Mouse (Mus musculus): ENCODE measurements around the gene Olfr77. TPM values are rescaled to one million over a fixed set of nuclear protein-coding genes. Genes with fewer than 3 reads are reported as not detected.

Gene Olfr77
- 0.10 and 0.13 TPM in 2 replicates for polyA plus RNA-seq (2015; fragmentation: Nextera tagmentation; extraction: Ambion mirVana)

GRCm38 (mm10) chr9:19916565-19916964 is at the start of gene Olfr77:
Gene Olfr77, plus strand, starts transcription at chr9:19916865.
- Histone ChIP-seq H3K27me3 (no peaks in the 10 kb centered on the region), H3K4me3 (replicated peaks) (no peak within 1 kb of the TSS), H3K9me3 (replicated peaks) (no peaks in the 10 kb centered on the region), H3K9ac (no peak within 1 kb of the TSS), H3K36me3 (replicated peaks) (no peaks in the 10 kb centered on the region), H3K4me1 (replicated peaks) (no peaks in the 10 kb centered on the region), H3K4me2 (no peak within 1 kb of the TSS), H3K27ac (replicated peaks) (no peak within 1 kb of the TSS)
- WGBS (ENCODE audit: insufficient replicate concordance), result 66% methylated on average over 2 of the region's 2 CpGs
- no peak for ATAC-seq (ENCODE audit: insufficient read depth)

GRCm38 (mm10) chr9:19887904-19888303 is 28.8 kb upstream of the Olfr77 start, which contains the start of gene Olfr862:
Gene Olfr862, minus strand, starts transcription at chr9:19888004.
- Histone ChIP-seq H3K9ac (no peak within 1 kb of the TSS), H3K4me2 (no peak within 1 kb of the TSS), H3K27me3 (no peaks in the 10 kb centered on the region), H3K9me3 (replicated peaks) (0 out of 2 replicates have a peak, but pooled peaks cover 2% of the 10 kb centered on the region), H3K4me3 (replicated peaks) (no peak within 1 kb of the TSS), H3K36me3 (replicated peaks) (no peaks in the 10 kb centered on the region), H3K4me1 (replicated peaks) (no peaks in the 10 kb centered on the region), H3K27ac (replicated peaks) (no peak within 1 kb of the TSS)
- no peak for ATAC-seq (ENCODE audit: insufficient read depth)

DNA sequence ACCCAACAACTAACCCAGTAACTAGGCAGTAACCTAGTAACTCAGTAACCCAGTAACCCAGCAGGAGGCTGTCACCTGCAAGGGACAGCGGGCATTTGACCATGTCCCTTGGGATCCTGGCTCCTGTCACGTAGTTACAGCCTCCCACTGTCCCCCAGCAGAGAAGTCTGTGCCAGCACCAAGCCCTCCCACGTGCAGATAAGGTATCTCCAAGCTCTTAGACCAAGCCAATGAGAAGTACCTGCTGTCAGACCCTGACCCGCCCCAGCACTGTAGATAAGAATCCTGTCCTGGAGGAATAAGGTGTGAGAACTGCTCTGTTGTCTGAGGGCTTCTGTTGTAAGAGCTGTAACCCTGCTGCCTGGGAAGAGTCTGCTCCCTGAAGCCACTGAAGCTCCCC is 5.5 kb upstream of the Olfr77 start:
- H3K4me2 ChIP-seq, result no peak overlapping the region
- no peaks in the 10 kb centered on the region for H3K36me3 ChIP-seq (replicated peaks)
- no peak overlapping the region for H3K4me3 ChIP-seq (replicated peaks)
- no peaks in the 10 kb centered on the region for H3K9me3 ChIP-seq (replicated peaks)
- no peak for ATAC-seq (ENCODE audit: insufficient read depth)
- H3K9ac ChIP-seq, result no peak overlapping the region
- H3K4me1 ChIP-seq (replicated peaks), result no peaks in the 10 kb centered on the region
- WGBS (ENCODE audit: insufficient replicate concordance), result 35% methylated on average over 4 of the region's 4 CpGs
- H3K27ac ChIP-seq (replicated peaks), result no peak overlapping the region
- no peaks in the 10 kb centered on the region for H3K27me3 ChIP-seq

Other genes starting within 250 kb of the Olfr77 start
- not detected in 2 replicates for gene Olfr857, start 207.4 kb upstream of the Olfr77 start, polyA plus RNA-seq (2015; fragmentation: Nextera tagmentation; extraction: Ambion mirVana)
- not detected in 2 replicates for gene Olfr58, start 136.6 kb upstream of the Olfr77 start, polyA plus RNA-seq (2015; fragmentation: Nextera tagmentation; extraction: Ambion mirVana)
- gene Olfr859, start 112.0 kb upstream of the Olfr77 start, polyA plus RNA-seq (2015; fragmentation: Nextera tagmentation; extraction: Ambion mirVana), result not detected in 2 replicates
- gene Olfr860, start 67.1 kb upstream of the Olfr77 start, polyA plus RNA-seq (2015; fragmentation: Nextera tagmentation; extraction: Ambion mirVana), result not detected in 2 replicates
- gene Olfr862, start 28.9 kb upstream of the Olfr77 start, polyA plus RNA-seq (2015; fragmentation: Nextera tagmentation; extraction: Ambion mirVana), result not detected in 2 replicates
- not detected in 2 replicates for gene Olfr866, start 111.2 kb downstream of the Olfr77 start, polyA plus RNA-seq (2015; fragmentation: Nextera tagmentation; extraction: Ambion mirVana)
- not detected in 2 replicates for gene Olfr867, start 140.7 kb downstream of the Olfr77 start, polyA plus RNA-seq (2015; fragmentation: Nextera tagmentation; extraction: Ambion mirVana)
- gene Olfr868, start 181.8 kb downstream of the Olfr77 start, polyA plus RNA-seq (2015; fragmentation: Nextera tagmentation; extraction: Ambion mirVana), result not detected in 2 replicates
- not detected in 2 replicates for gene Olfr869, start 212.1 kb downstream of the Olfr77 start, polyA plus RNA-seq (2015; fragmentation: Nextera tagmentation; extraction: Ambion mirVana)

Data from liver, embryonic 15.5 days (tissue).